Mouse (Mus musculus) CH12.LX (cell line): ENCODE measurements around the gene Olfr1282.

Experiments used
- BHLHE40 ChIP-seq: IDR thresholded peaks from 2 replicates; pipeline ENCODE4 v1.6.1; 2011; ENCODE audit warnings: mild to moderate bottlenecking, low read depth, low read length, improper control_type of control experiment
- CTCF ChIP-seq, 2 experiments: IDR thresholded peaks in 1 of 2; conservative IDR thresholded peaks in 1 of 2; 2 replicates each; pipeline ENCODE4 v1.5.1; 2011 to 2012; ENCODE audit warnings: low read depth in 2 of 2, low read length in 2 of 2, improper control_type of control experiment in 1 of 2, inconsistent platforms in 1 of 2, mild to moderate bottlenecking in 1 of 2, moderate library complexity in 1 of 2
- EP300 ChIP-seq: IDR thresholded peaks from 2 replicates; pipeline ENCODE4 v1.6.1; 2011; ENCODE audit warnings: low read length, improper control_type of control experiment
- NELFE ChIP-seq: IDR thresholded peaks from 2 replicates; pipeline ENCODE4 v1.6.1; 2011; ENCODE audit warnings: low read depth, low read length, improper control_type of control experiment
- USF1 ChIP-seq: IDR thresholded peaks from 2 replicates; pipeline ENCODE4 v1.6.1; 2014; ENCODE audit warnings: low read depth, mild to moderate bottlenecking, inconsistent platforms, low read length, improper control_type of control experiment

- TF ChIP-seq EP300 (no peak), CTCF (conservative IDR thresholded peaks at IDR 0.05 in 1 of 2, IDR thresholded peaks at IDR 0.05 in 1 of 2; ENCODE audit: low read depth in 2 of 2, low read length in 2 of 2) (no peak), NELFE (no peak), BHLHE40 (no peak), USF1 (no peak)
These were observed 22.2 kb downstream of the Olfr1282 start, which contains the start of gene Olfr1280 for GRCm38 (mm10) chr2:111313717-111314116.
